Mouse (Mus musculus): ENCODE measurements around the gene Zfp992.
"Not testable (repeated sequence)": the region's sequence is repeated elsewhere in the genome, so short reads cannot be mapped to it uniquely, and the experiment has no call there.

Zfp992 gene

GRCm38 (mm10) chr4:146476260-146476659 is 27.4 kb downstream of the Zfp992 start:
- not testable (repeated sequence) for DNase-seq

- DNase-seq: not testable (repeated sequence)
Observed at GRCm38 (mm10) chr4:146476959-146477358, 28.1 kb downstream of the Zfp992 start.

- not testable (repeated sequence) for DNase-seq
Observed at GRCm38 (mm10) chr4:146480376-146481096, 31.7 kb downstream of the Zfp992 start.

- DNase-seq: not testable (repeated sequence)
Observed at GRCm38 (mm10) chr4:146482546-146482945, 33.7 kb downstream of the Zfp992 start.

- DNase-seq: not testable (repeated sequence)
Observed at GRCm38 (mm10) chr4:146483571-146484280, 34.9 kb downstream of the Zfp992 start.

- DNase-seq: not testable (repeated sequence)
Observed at GRCm38 (mm10) chr4:146484676-146485075, 35.9 kb downstream of the Zfp992 start.

GRCm38 (mm10) chr4:146485183-146485939 is 36.5 kb downstream of the Zfp992 start:
- DNase-seq: not testable (repeated sequence)

GRCm38 (mm10) chr4:146486753-146487152 is 37.9 kb downstream of the Zfp992 start:
- not testable (repeated sequence) for DNase-seq

- not testable (repeated sequence) for DNase-seq
Observed at GRCm38 (mm10) chr4:146489196-146489595, 40.4 kb downstream of the Zfp992 start.

- not testable (repeated sequence) for DNase-seq
Observed at GRCm38 (mm10) chr4:146491993-146492392, 43.2 kb downstream of the Zfp992 start.

GRCm38 (mm10) chr4:146492439-146492838 is 43.6 kb downstream of the Zfp992 start:
- no peak for DNase-seq

GRCm38 (mm10) chr4:146492851-146493250 is 44.0 kb downstream of the Zfp992 start:
- DNase-seq: no peak

- not testable (repeated sequence) for DNase-seq
Observed at GRCm38 (mm10) chr4:146493319-146493907, 44.6 kb downstream of the Zfp992 start.

- no peak for DNase-seq
Observed at GRCm38 (mm10) chr4:146494980-146495379, 46.2 kb downstream of the Zfp992 start.

- DNase-seq: not testable (repeated sequence)
Observed at GRCm38 (mm10) chr4:146497695-146498275, 49.0 kb downstream of the Zfp992 start.

GRCm38 (mm10) chr4:146501727-146502126 is 52.9 kb downstream of the Zfp992 start, which contains the start of gene Zfp981:
Gene Zfp981 (plus strand): TSS chr4:146502027.
- not testable (repeated sequence) for DNase-seq

GRCm38 (mm10) chr4:146509029-146509428 is 60.2 kb downstream of the Zfp992 start:
- not testable (repeated sequence) for DNase-seq

- DNase-seq: not testable (repeated sequence)
Observed at GRCm38 (mm10) chr4:146511871-146512270, 63.0 kb downstream of the Zfp992 start.

- DNase-seq: no peak
Observed at GRCm38 (mm10) chr4:146516474-146516873, 67.7 kb downstream of the Zfp992 start.

GRCm38 (mm10) chr4:146517150-146517549 is 68.3 kb downstream of the Zfp992 start:
- not testable (repeated sequence) for DNase-seq
